Comparison of ENCODE assay signal across 13 mouse cellular contexts in the genomic region with DNA sequence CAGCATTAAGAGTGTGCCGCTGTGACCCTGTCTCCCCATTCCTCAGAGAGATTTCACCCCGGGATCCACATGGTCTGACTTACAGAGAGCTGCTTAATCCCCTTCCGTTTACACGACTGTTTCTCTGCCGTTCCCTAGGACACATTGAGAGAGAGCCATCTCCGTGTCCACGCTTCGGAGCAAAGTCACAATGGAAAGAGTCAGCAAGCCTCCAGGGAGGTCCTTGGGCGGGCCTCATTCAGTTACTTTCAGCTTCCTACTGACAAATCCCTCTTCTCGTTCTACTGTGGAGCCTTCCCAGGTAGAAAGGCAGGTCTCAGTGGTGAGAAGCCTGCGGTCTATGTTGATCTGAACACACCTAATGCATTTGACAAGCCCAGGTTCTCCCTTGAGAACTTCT. TPM values are rescaled to one million over a fixed set of nuclear protein-coding genes. Genes with fewer than 3 reads are reported as not detected.
"Had no signal": no experiment of that assay in that cellular context is flagged by ENCODE, and none has a peak within 500 bp of the region (broad histone marks: within the 10 kb centered on the region; RNA-seq: fewer than 3 reads in every experiment).

No protein-coding gene starts in this region.

- H3K9me3 ChIP-seq: limb, embryonic 15.5 days; liver, embryonic 12.5 days; neural tube, embryonic 13.5 days had no signal

- H3K27me3 ChIP-seq: limb, embryonic 15.5 days; neural tube, embryonic 13.5 days had no signal

- H3K36me3 ChIP-seq: limb, embryonic 15.5 days; liver, embryonic 12.5 days; neural tube, embryonic 13.5 days had no signal

- ATAC-seq: intestine, postnatal 0 days; liver, embryonic 12.5 days; midbrain, embryonic 16.5 days had no signal

- H3K9ac ChIP-seq: limb, embryonic 15.5 days; liver, embryonic 12.5 days; lung, embryonic 14.5 days; neural tube, embryonic 13.5 days had no signal

- H3K27ac ChIP-seq: left cerebral cortex, adult 2 months; limb, embryonic 15.5 days; liver, embryonic 12.5 days; neural tube, embryonic 13.5 days had no signal

- DNase-seq: lung, postnatal 14 days; retina, postnatal 1 day; right cerebral cortex, postnatal 14 days; thymus, postnatal 4 days had no signal

- H3K4me3 ChIP-seq: left cerebral cortex, adult 2 months; limb, embryonic 15.5 days; liver, embryonic 12.5 days; neural tube, embryonic 13.5 days had no signal

- H3K4me2 ChIP-seq: limb, embryonic 15.5 days; liver, embryonic 12.5 days; lung, embryonic 14.5 days; neural tube, embryonic 13.5 days had no signal

RNA-seq across cellular contexts. Expression of a gene that starts 34.9 kb away (rescaled TPM):
- polyA plus RNA-seq: liver, embryonic 12.5 days; liver, embryonic 16.5 days; lung, embryonic 14.5 days; spleen, adult 2 months had no signal
